Comparison of ENCODE assay signal across 25 mouse cellular contexts in the genomic region with DNA sequence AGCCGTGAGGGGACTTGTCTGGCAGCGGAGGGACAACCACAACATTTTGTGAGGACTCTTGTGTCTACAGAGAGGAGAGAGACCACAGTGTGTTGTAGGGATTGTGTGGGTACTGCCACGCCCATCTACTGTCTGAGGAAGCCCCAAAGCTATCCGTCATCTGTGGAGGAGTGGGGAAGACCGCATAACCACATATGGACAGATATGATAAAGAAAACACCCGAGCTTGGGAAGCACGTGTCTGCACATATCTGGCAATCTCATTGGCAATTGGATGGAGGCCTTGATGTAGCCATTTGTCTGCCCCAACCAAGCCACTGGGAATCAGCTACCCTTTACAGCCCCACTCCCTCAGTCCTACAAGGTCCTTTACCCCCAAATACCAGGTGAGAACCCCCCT. TPM values are rescaled to one million over a fixed set of nuclear protein-coding genes. Genes with fewer than 3 reads are reported as not detected.
A peak's percentile ranks its signal among the peaks of the same experiment; 100 is the strongest.
DNase-seq lines count a peak whose midpoint lies in the region; ATAC-seq lines count a peak whose summit lies in the region.
"Had no signal": no experiment of that assay in that cellular context is flagged by ENCODE, and none has a peak within 500 bp of the region (broad histone marks: within the 10 kb centered on the region; RNA-seq: fewer than 3 reads in every experiment).

No protein-coding gene starts in this region.

- H3K4me2 ChIP-seq in heart, embryonic 15.5 days: no peak overlapping the region
- H3K4me2 ChIP-seq in forebrain, embryonic 16.5 days (ENCODE audit: low read length): no peak overlapping the region
- H3K4me2 ChIP-seq: limb, embryonic 12.5 days; midbrain, embryonic 11.5 days had no signal

- WGBS in heart, embryonic 15.5 days: 84% methylated on average over 7 of the region's 7 CpGs
- 83% methylated on average over 7 of the region's 7 CpGs for WGBS in forebrain, embryonic 16.5 days

- no peaks in the 10 kb centered on the region for H3K27me3 ChIP-seq in heart, embryonic 15.5 days
- H3K27me3 ChIP-seq in forebrain, embryonic 16.5 days (replicated peaks; ENCODE audit: control insufficient read depth, insufficient read depth, low read length): no peaks in the 10 kb centered on the region
- H3K27me3 ChIP-seq: limb, embryonic 12.5 days had no signal

- peaks cover 67% of the 10 kb centered on the region for H3K4me1 ChIP-seq in heart, embryonic 15.5 days (replicated peaks)
- H3K4me1 ChIP-seq in forebrain, embryonic 16.5 days (replicated peaks; ENCODE audit: control insufficient read depth, insufficient read depth, low read length): peaks cover 11% of the 10 kb centered on the region
- H3K4me1 ChIP-seq: limb, embryonic 12.5 days had no signal

- H3K9ac ChIP-seq in heart, embryonic 15.5 days: no peak overlapping the region
- no peak overlapping the region for H3K9ac ChIP-seq in forebrain, embryonic 16.5 days (replicated peaks; ENCODE audit: low read depth, low read length)
- H3K9ac ChIP-seq: limb, embryonic 12.5 days had no signal

- H3K27ac ChIP-seq in heart, embryonic 15.5 days: peak overlapping the region; percentile 20; the same call in 1 of the 2 replicates
- H3K27ac ChIP-seq in forebrain, embryonic 16.5 days (ENCODE audit: low read length): no peak overlapping the region
- H3K27ac ChIP-seq: embryonic facial prominence, embryonic 10.5 days; limb, embryonic 12.5 days had no signal

- ATAC-seq in heart, embryonic 15.5 days (replicated peaks; ENCODE audit: insufficient number of reproducible peaks, insufficient read depth, low FRiP score, low read depth): no peak
- peak; percentile 84 for ATAC-seq in megakaryocyte progenitor cell, adult 5-6 weeks (replicated peaks; ENCODE audit: poor library complexity)
- no peak for ATAC-seq in forebrain, embryonic 16.5 days

- H3K36me3 ChIP-seq in heart, embryonic 15.5 days: no peaks in the 10 kb centered on the region
- H3K36me3 ChIP-seq in forebrain, embryonic 16.5 days (ENCODE audit: control insufficient read depth, insufficient read depth): no peaks in the 10 kb centered on the region
- H3K36me3 ChIP-seq: embryonic facial prominence, embryonic 10.5 days; limb, embryonic 12.5 days had no signal

- no peak for DNase-seq in heart, adult 9 months (ENCODE audit: low spot score in 2 of 2)
- DNase-seq in MEL-GATA-1-ER (ENCODE audit: extremely low read depth, low read depth) (peak; percentile 94), liver (peak; percentile 11)
- no peak for DNase-seq in ovary, postnatal 36 days (ENCODE audit: low spot score)
- DNase-seq: adrenal gland, postnatal 14 days; cerebellum, adult 18-20 months; cerebellum, postnatal 36 days; kidney, adult 8-10 months; kidney, postnatal 25 days; layer of hippocampus, adult 9-11 months; lung, adult 2 months; lung, postnatal 36 days; thymus, postnatal 4 days had no signal

- H3K9me3 ChIP-seq in heart, embryonic 15.5 days (replicated peaks): no peaks in the 10 kb centered on the region
- no peaks in the 10 kb centered on the region for H3K9me3 ChIP-seq in forebrain, embryonic 16.5 days (ENCODE audit: control insufficient read depth, low read length)
- H3K9me3 ChIP-seq: embryonic facial prominence, embryonic 10.5 days had no signal

- no peak overlapping the region for H3K4me3 ChIP-seq in heart, embryonic 15.5 days
- H3K4me3 ChIP-seq in forebrain, embryonic 16.5 days (replicated peaks; ENCODE audit: low read length): no peak overlapping the region
- H3K4me3 ChIP-seq: embryonic facial prominence, embryonic 10.5 days; limb, embryonic 12.5 days had no signal

RNA-seq across cellular contexts. Expression of gene Kcnk3, which starts 11.7 kb away (rescaled TPM):
- 16.5 and 27.5 TPM in 2 replicates for polyA plus RNA-seq in heart, embryonic 15.5 days (2015; fragmentation: Nextera tagmentation; extraction: Ambion mirVana)
- total RNA-seq in megakaryocyte progenitor cell, adult 5-6 weeks (2015): not detected in 2 replicates
- total RNA-seq in megakaryocyte progenitor cell, adult 5-6 weeks (2017): not detected in 2 replicates
- polyA plus RNA-seq in forebrain, embryonic 16.5 days (2015; fragmentation: Nextera tagmentation; extraction: Ambion mirVana): 2.8 and 3.5 TPM in 2 replicates
- total RNA-seq: granulocyte monocyte progenitor cell, adult 5-6 weeks had no signal

RNA-seq across cellular contexts. Expression of gene Cib4, which starts 30.6 kb away (rescaled TPM):
- polyA plus RNA-seq in heart, embryonic 15.5 days (2015; fragmentation: Nextera tagmentation; extraction: Ambion mirVana): not detected in 2 replicates
- total RNA-seq in megakaryocyte progenitor cell, adult 5-6 weeks (2015): not detected in 2 replicates
- not detected in 2 replicates for total RNA-seq in megakaryocyte progenitor cell, adult 5-6 weeks (2017)
- not detected in 2 replicates for polyA plus RNA-seq in forebrain, embryonic 16.5 days (2015; fragmentation: Nextera tagmentation; extraction: Ambion mirVana)
- total RNA-seq: gastrocnemius, adult 8-10 months; granulocyte monocyte progenitor cell, adult 5-6 weeks had no signal
- polyA plus RNA-seq: brain, embryonic 14.5 days; embryonic facial prominence, embryonic 10.5 days; forebrain, embryonic 11.5 days; hindbrain, embryonic 11.5 days; limb, embryonic 12.5 days; midbrain, embryonic 11.5 days; neural tube, embryonic 11.5 days had no signal

Comparison
In these comparisons a context has a peak if more than half of its experiments do, and no peak if none do; other contexts are left out.
1. DNase-seq: peak in MEL-GATA-1-ER (single experiment) and liver (single experiment); none in heart, adult 9 months (0 of 2) and ovary, postnatal 36 days (single experiment).